Mouse (Mus musculus) heart, embryonic 12.5 days (tissue): ENCODE measurements around the gene Gm28539. TPM values are rescaled to one million over a fixed set of nuclear protein-coding genes. Genes with fewer than 3 reads are reported as not detected.
"Not testable (repeated sequence)": the region's sequence is repeated elsewhere in the genome, so short reads cannot be mapped to it uniquely, and the experiment has no call there.

Source experiments
- ATAC-seq: fragments of 200-750 bp; cut with Nextera tagmentation; 2 replicates; pipeline ENCODE4 v1.8.0; 2017; ENCODE audit warnings: moderate TSS enrichment, moderate library complexity; ENCODE audit not compliant: insufficient number of reproducible peaks, low FRiP score
- H3K27ac ChIP-seq: fragments of 300-500 bp; sonication (generic); 2 replicates; pipeline ENCODE4 v1.5.1; 2016; ENCODE audit warnings: mild to moderate bottlenecking, moderate library complexity; ENCODE audit not compliant: poor library complexity, severe bottlenecking
- H3K27me3 ChIP-seq: fragments of 300-500 bp; sonication (generic); replicated peaks from 2 replicates; pipeline ENCODE4 v1.6.1; 2016; ENCODE audit warnings: mild to moderate bottlenecking, moderate library complexity
- H3K36me3 ChIP-seq: fragments of 300-500 bp; sonication (generic); 2 replicates; pipeline ENCODE4 v1.6.1; 2016; ENCODE audit warnings: mild to moderate bottlenecking, moderate library complexity
- H3K4me1 ChIP-seq: fragments of 300-500 bp; sonication (generic); replicated peaks from 2 replicates; pipeline ENCODE4 v1.6.1; 2016; ENCODE audit warnings: mild to moderate bottlenecking
- H3K4me2 ChIP-seq: fragments of 300-500 bp; sonication (generic); 2 replicates; pipeline ENCODE4 v1.6.1; 2016; ENCODE audit warnings: mild to moderate bottlenecking, moderate library complexity
- H3K4me3 ChIP-seq: fragments of 300-500 bp; sonication (generic); 2 replicates; pipeline ENCODE4 v1.5.1; 2016; ENCODE audit warnings: mild to moderate bottlenecking
- H3K9ac ChIP-seq: fragments of 300-500 bp; sonication (generic); 2 replicates; pipeline ENCODE4 v1.6.1; 2016; ENCODE audit warnings: mild to moderate bottlenecking, moderate library complexity
- H3K9me3 ChIP-seq: fragments of 300-500 bp; sonication (generic); replicated peaks from 2 replicates; pipeline ENCODE4 v1.6.1; 2016; ENCODE audit warnings: mild to moderate bottlenecking, moderate library complexity
- WGBS: fragments of 180-500 bp; shearing (Covaris S2); methylation state at CpG from one replicate; pipeline ENCODE4 v1.1.7; 2016; 5-methylcytosine and 5-hydroxymethylcytosine counted together
- polyA plus RNA-seq: library from polyadenylated mRNA; unstranded; fragments of >200 nt; fragmentation: Nextera tagmentation; extraction: Ambion mirVana; gene quantifications from 2 replicates; pipeline ENCODE4 v1.2.1, GENCODE M21; 2016

Gm28539 gene
- polyA plus RNA-seq, 1 experiment from 2014 or later: not detected

GRCm38 (mm10) chr16:18858551-18858950 lies 22.2 kb downstream of the Gm28539 start:
- H3K4me2 ChIP-seq: no peak overlapping the region

GRCm38 (mm10) chr16:18860186-18860585 lies 23.8 kb downstream of the Gm28539 start:
- no peak for ATAC-seq
- WGBS: 55% methylated on average over 1 of the region's 1 CpGs
- H3K27ac ChIP-seq: no peak overlapping the region
- no peak overlapping the region for H3K9ac ChIP-seq
- no peaks in the 10 kb centered on the region for H3K27me3 ChIP-seq
- no peak overlapping the region for H3K4me3 ChIP-seq
- H3K4me2 ChIP-seq: no peak overlapping the region
- no peaks in the 10 kb centered on the region for H3K4me1 ChIP-seq
- H3K9me3 ChIP-seq: no peaks in the 10 kb centered on the region
- H3K36me3 ChIP-seq: no peaks in the 10 kb centered on the region

More at GRCm38 (mm10) chr16:18858551-18858950, 22.2 kb downstream of the Gm28539 start:
- Histone ChIP-seq H3K9me3 (no peaks in the 10 kb centered on the region), H3K27me3 (no peaks in the 10 kb centered on the region), H3K27ac (no peak overlapping the region), H3K4me1 (no peaks in the 10 kb centered on the region), H3K36me3 (no peaks in the 10 kb centered on the region), H3K4me3 (no peak overlapping the region), H3K9ac (no peak overlapping the region)
- ATAC-seq: no peak

- peaks cover 44% of the 10 kb centered on the region for H3K36me3 ChIP-seq
- 86% methylated on average over 1 of the region's 1 CpGs for WGBS
- not testable (repeated sequence) for H3K4me3 ChIP-seq, H3K27me3 ChIP-seq, H3K9me3 ChIP-seq, H3K4me1 ChIP-seq, H3K4me2 ChIP-seq, H3K27ac ChIP-seq, ATAC-seq, H3K9ac ChIP-seq
These were observed 34.1 kb downstream of the Gm28539 start for GRCm38 (mm10) chr16:18870495-18870894.

- H3K4me1 ChIP-seq: peaks cover 13% of the 10 kb centered on the region
- WGBS: 2% methylated on average over 17 of the region's 17 CpGs
- H3K9me3 ChIP-seq: no peaks in the 10 kb centered on the region
- H3K27ac ChIP-seq: peak overlapping the region; percentile 84
- no peak for ATAC-seq
- peaks cover 36% of the 10 kb centered on the region for H3K36me3 ChIP-seq
- H3K9ac ChIP-seq: peak overlapping the region; percentile 94
- no peaks in the 10 kb centered on the region for H3K27me3 ChIP-seq
- peak overlapping the region; percentile 95 for H3K4me2 ChIP-seq
- peak overlapping the region; percentile 94 for H3K4me3 ChIP-seq
These were observed 39.7 kb downstream of the Gm28539 start for GRCm38 (mm10) chr16:18876091-18876441.

- Histone ChIP-seq H3K4me3 (peak within 1 kb of the TSS; percentile 94), H3K27ac (peak within 1 kb of the TSS; percentile 84), H3K4me1 (peaks cover 13% of the 10 kb centered on the region), H3K9ac (peak within 1 kb of the TSS; percentile 94), H3K36me3 (peaks cover 30% of the 10 kb centered on the region), H3K9me3 (no peaks in the 10 kb centered on the region), H3K4me2 (peak within 1 kb of the TSS; percentile 95), H3K27me3 (no peaks in the 10 kb centered on the region)
- WGBS: under 1% methylated on average over 93 of the region's 93 CpGs
- ATAC-seq: peak; percentile 96
These were observed 40.3 kb downstream of the Gm28539 start, which contains the start of the genes Mrpl40 and Hira for GRCm38 (mm10) chr16:18876442-18877308. Mrpl40 (minus strand) TSS chr16:18876862. Hira (plus strand) TSS chr16:18877037.

GRCm38 (mm10) chr16:18877386-18878090 lies 41.2 kb downstream of the Gm28539 start:
- Histone ChIP-seq H3K36me3 (peaks cover 21% of the 10 kb centered on the region), H3K4me2 (peak overlapping the region; percentile 95), H3K9ac (peak overlapping the region; percentile 94), H3K4me3 (peak overlapping the region; percentile 94), H3K27ac (peak overlapping the region; percentile 84), H3K27me3 (no peaks in the 10 kb centered on the region), H3K9me3 (no peaks in the 10 kb centered on the region), H3K4me1 (peaks cover 13% of the 10 kb centered on the region)
- ATAC-seq: peak; percentile 20
- under 1% methylated on average over 43 of the region's 43 CpGs for WGBS

GRCm38 (mm10) chr16:18878091-18878720 lies 41.8 kb downstream of the Gm28539 start:
- H3K27me3 ChIP-seq: no peaks in the 10 kb centered on the region
- peak overlapping the region; percentile 94 for H3K4me3 ChIP-seq
- no peak for ATAC-seq
- H3K4me1 ChIP-seq: peaks cover 13% of the 10 kb centered on the region
- peaks cover 15% of the 10 kb centered on the region for H3K36me3 ChIP-seq
- peak overlapping the region; percentile 94 for H3K9ac ChIP-seq
- peak overlapping the region; percentile 84 for H3K27ac ChIP-seq
- 22% methylated on average over 20 of the region's 20 CpGs for WGBS
- H3K4me2 ChIP-seq: peak overlapping the region; percentile 95
- H3K9me3 ChIP-seq: no peaks in the 10 kb centered on the region

- no peaks in the 10 kb centered on the region for H3K27me3 ChIP-seq
- H3K4me2 ChIP-seq: no peak overlapping the region
- H3K27ac ChIP-seq: no peak overlapping the region
- H3K9me3 ChIP-seq: no peaks in the 10 kb centered on the region
- H3K4me1 ChIP-seq: peaks cover 6% of the 10 kb centered on the region; the same call in 1 of the 2 replicates
- H3K4me3 ChIP-seq: no peak overlapping the region
- peaks cover 11% of the 10 kb centered on the region; the same call in 1 of the 2 replicates for H3K36me3 ChIP-seq
- no peak overlapping the region for H3K9ac ChIP-seq
- ATAC-seq: no peak
These were observed 47.7 kb downstream of the Gm28539 start for GRCm38 (mm10) chr16:18884044-18884443.

- Histone ChIP-seq H3K36me3 (peaks cover 21% of the 10 kb centered on the region), H3K27ac (no peak overlapping the region), H3K4me2 (no peak overlapping the region), H3K9me3 (no peaks in the 10 kb centered on the region), H3K9ac (no peak overlapping the region), H3K27me3 (no peaks in the 10 kb centered on the region), H3K4me3 (no peak overlapping the region), H3K4me1 (peaks cover 22% of the 10 kb centered on the region)
- no peak for ATAC-seq
- 85% methylated on average over 4 of the region's 4 CpGs for WGBS
These were observed 57.5 kb downstream of the Gm28539 start for GRCm38 (mm10) chr16:18893840-18894372.

GRCm38 (mm10) chr16:18895249-18895648 lies 58.9 kb downstream of the Gm28539 start:
- Histone ChIP-seq H3K4me3 (no peak overlapping the region), H3K9ac (no peak overlapping the region), H3K27ac (no peak overlapping the region), H3K4me2 (no peak overlapping the region), H3K27me3 (no peaks in the 10 kb centered on the region), H3K4me1 (peaks cover 17% of the 10 kb centered on the region), H3K9me3 (no peaks in the 10 kb centered on the region), H3K36me3 (peaks cover 33% of the 10 kb centered on the region)
- 69% methylated on average over 3 of the region's 3 CpGs for WGBS
- no peak for ATAC-seq

GRCm38 (mm10) chr16:18896429-18896828 lies 60.0 kb downstream of the Gm28539 start:
- H3K27ac ChIP-seq: no peak overlapping the region
- H3K4me2 ChIP-seq: no peak overlapping the region
- no peak for ATAC-seq
- H3K36me3 ChIP-seq: peaks cover 42% of the 10 kb centered on the region
- H3K27me3 ChIP-seq: no peaks in the 10 kb centered on the region
- peaks cover 15% of the 10 kb centered on the region for H3K4me1 ChIP-seq
- 55% methylated on average over 10 of the region's 10 CpGs for WGBS
- no peak overlapping the region for H3K4me3 ChIP-seq
- no peak overlapping the region for H3K9ac ChIP-seq
- H3K9me3 ChIP-seq: no peaks in the 10 kb centered on the region
